Mouse (Mus musculus): ENCODE measurements around the gene Brox. TPM values are rescaled to one million over a fixed set of nuclear protein-coding genes. Genes with fewer than 3 reads are reported as not detected.
"Not testable (repeated sequence)": the region's sequence is repeated elsewhere in the genome, so short reads cannot be mapped to it uniquely, and the experiment has no call there.

Brox gene
- total RNA-seq (2021): 10 to 100 TPM; 43.8 to 51.6 TPM

- peak; percentile 98 for DNase-seq
Observed at GRCm38 (mm10) chr1:183296877-183297383, at the start of gene Brox. Brox (minus strand) TSS chr1:183297269.

- no peak for DNase-seq
Observed at GRCm38 (mm10) chr1:183345817-183346195, 48.7 kb upstream of the Brox start.

- DNase-seq: peak; percentile 89
Observed at GRCm38 (mm10) chr1:183344886-183345816, 48.1 kb upstream of the Brox start.

- DNase-seq: not testable (repeated sequence)
Observed at GRCm38 (mm10) chr1:183342902-183343301, 45.8 kb upstream of the Brox start.

- no peak for DNase-seq
Observed at GRCm38 (mm10) chr1:183327171-183327570, 30.1 kb upstream of the Brox start.

GRCm38 (mm10) chr1:183324433-183324832 is 27.4 kb upstream of the Brox start:
- no peak for DNase-seq

- no peak for DNase-seq
Observed at GRCm38 (mm10) chr1:183323923-183324322, 26.9 kb upstream of the Brox start.

GRCm38 (mm10) chr1:183322496-183322895 is 25.4 kb upstream of the Brox start:
- not testable (repeated sequence) for DNase-seq

- DNase-seq: no peak
Observed at GRCm38 (mm10) chr1:183320708-183321107, 23.6 kb upstream of the Brox start.

- DNase-seq: no peak
Observed at GRCm38 (mm10) chr1:183315783-183316182, 18.7 kb upstream of the Brox start.

- DNase-seq: no peak
Observed at GRCm38 (mm10) chr1:183312076-183312475, 15.0 kb upstream of the Brox start.

- DNase-seq: not testable (repeated sequence)
Observed at GRCm38 (mm10) chr1:183309601-183310000, 12.5 kb upstream of the Brox start.

- no peak for DNase-seq
Observed at GRCm38 (mm10) chr1:183308476-183308875, 11.4 kb upstream of the Brox start.

GRCm38 (mm10) chr1:183307555-183307954 is 10.5 kb upstream of the Brox start:
- DNase-seq: no peak

- DNase-seq: peak; percentile 94
Observed at GRCm38 (mm10) chr1:183299161-183299560, 2.1 kb upstream of the Brox start.

GRCm38 (mm10) chr1:183297886-183298489 is 919 bp upstream of the Brox start:
- peak; percentile 42 for DNase-seq

- peak; percentile 48 for DNase-seq
Observed at GRCm38 (mm10) chr1:183297473-183297885, 410 bp upstream of the Brox start.

- DNase-seq: peak; percentile 55
Observed at GRCm38 (mm10) chr1:183296465-183296864, 604 bp downstream of the Brox start, which contains the start of gene Aida. Aida (plus strand) TSS chr1:183296590.

GRCm38 (mm10) chr1:183289576-183289975 is 7.5 kb downstream of the Brox start:
- DNase-seq: no peak

GRCm38 (mm10) chr1:183288351-183288750 is 8.7 kb downstream of the Brox start:
- no peak for DNase-seq

GRCm38 (mm10) chr1:183275763-183276162 is 21.3 kb downstream of the Brox start:
- no peak for DNase-seq

GRCm38 (mm10) chr1:183274385-183274784 is 22.7 kb downstream of the Brox start:
- DNase-seq: no peak
